Mouse (Mus musculus) spleen, adult 2 months (tissue): Measurements from ENCODE around the gene Camsap1. TPM values are rescaled to one million over a fixed set of nuclear protein-coding genes. Genes with fewer than 3 reads are reported as not detected.

ENCODE experiments used
- DNase-seq, 2 experiments: peaks; one replicate each; pipeline versions ENCODE4 v3.0.0 to v3.0.0-alpha.2; 2012 to 2021; ENCODE audit warnings: low spot score in 2 of 2, low read depth in 1 of 2
- H3K27ac ChIP-seq: fragments of 200-500 bp; 2 replicates; pipeline ENCODE4 v1.5.1; 2012; ENCODE audit warnings: low read length, inconsistent platforms; ENCODE audit not compliant: insufficient read depth
- H3K27me3 ChIP-seq: fragments of 200-500 bp; 2 replicates; pipeline ENCODE4 v1.6.1; 2012; ENCODE audit warnings: mild to moderate bottlenecking, moderate library complexity, low read length, inconsistent platforms; ENCODE audit not compliant: control insufficient read depth, insufficient read depth
- H3K36me3 ChIP-seq: fragments of 200-500 bp; 2 replicates; pipeline ENCODE4 v1.6.1; 2012; ENCODE audit warnings: mild to moderate bottlenecking, low read length, inconsistent platforms; ENCODE audit not compliant: control insufficient read depth, insufficient read depth
- H3K4me1 ChIP-seq: fragments of 200-500 bp; 2 replicates; pipeline ENCODE4 v1.6.1; 2011; ENCODE audit warnings: inconsistent platforms; ENCODE audit not compliant: control insufficient read depth, insufficient read depth, insufficient read length
- H3K4me3 ChIP-seq: fragments of 200-500 bp; 2 replicates; pipeline ENCODE4 v1.5.1; 2011; ENCODE audit warnings: mild to moderate bottlenecking, inconsistent platforms; ENCODE audit not compliant: insufficient read depth, insufficient read length; ENCODE audit errors: extremely low read depth
- CTCF ChIP-seq: fragments of 200-500 bp; IDR thresholded peaks from 2 replicates; pipeline ENCODE4 v1.5.1; 2011; ENCODE audit warnings: mild to moderate bottlenecking, inconsistent platforms; ENCODE audit not compliant: insufficient read depth, insufficient read length, insufficient replicate concordance; ENCODE audit errors: extremely low read depth
- POLR2A ChIP-seq: fragments of 200-500 bp; IDR thresholded peaks from 2 replicates; pipeline ENCODE4 v1.6.1; 2011; ENCODE audit warnings: low read depth, low read length, inconsistent platforms
- WGBS: fragments of 180-500 bp; shearing (Covaris S2); methylation state at CpG from one replicate; pipeline ENCODE4 v1.1.7; 2018; 5-methylcytosine and 5-hydroxymethylcytosine counted together
- polyA plus RNA-seq: library from polyadenylated mRNA; depleted of rRNA; stranded (reverse); fragments of >200 nt; gene quantifications from 2 replicates; pipeline ENCODE4 v1.2.3, GENCODE M21; 2012

Camsap1 gene
- polyA plus RNA-seq, 1 experiment, result 6.5 TPM

DNA sequence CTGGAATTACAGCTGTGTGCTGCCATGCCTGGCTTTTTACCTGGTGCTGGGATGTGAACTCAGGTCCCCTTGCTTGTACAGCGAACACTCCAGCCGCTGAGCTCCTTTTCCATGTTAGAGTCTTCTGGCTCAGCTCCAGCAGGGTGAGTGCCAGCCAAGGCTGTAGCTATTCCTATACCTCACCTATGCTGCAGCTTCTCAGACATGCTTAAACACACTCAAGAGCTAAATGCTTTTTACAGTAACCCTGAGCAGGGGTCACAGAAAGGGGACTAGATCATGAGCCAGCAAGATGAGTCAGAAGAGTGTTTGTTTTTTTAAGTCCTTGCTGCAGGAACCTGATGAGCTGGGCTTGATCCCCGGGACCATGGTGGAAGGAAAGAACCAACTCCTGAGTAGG, 14.6 kb upstream of the Camsap1 start:
- Histone ChIP-seq H3K36me3 (peaks cover 17% of the 10 kb centered on the region), H3K27me3 (no peaks in the 10 kb centered on the region), H3K27ac (no peak overlapping the region), H3K4me3 (no peak overlapping the region), H3K4me1 (no peaks in the 10 kb centered on the region)
- DNase-seq, result no peak
- WGBS, result 86% methylated on average over 3 of the region's 3 CpGs
- no peak for TF ChIP-seq POLR2A
- no peak for TF ChIP-seq CTCF

DNA sequence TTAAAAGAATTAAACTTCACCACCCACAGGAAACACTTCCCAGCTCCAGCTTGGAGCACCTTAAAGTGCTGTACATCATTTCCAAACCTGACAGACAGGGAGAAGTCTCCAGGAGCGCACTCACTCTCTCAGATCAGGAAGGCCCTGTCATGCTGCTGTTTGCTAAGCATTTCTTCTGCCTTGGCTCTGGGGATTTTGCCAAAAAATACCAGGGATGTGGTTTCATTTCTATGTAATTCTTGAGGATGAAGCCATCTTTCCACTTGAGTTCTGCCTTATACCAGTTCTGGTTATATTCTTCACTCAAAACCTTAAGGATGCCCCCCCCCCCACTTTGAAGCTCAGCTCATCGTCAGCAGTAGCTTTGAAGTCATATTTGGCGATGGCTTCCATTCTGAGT, 11.7 kb upstream of the Camsap1 start:
- no peak overlapping the region for H3K27ac ChIP-seq
- no peak overlapping the region for H3K4me3 ChIP-seq
- DNase-seq, result no peak
- H3K27me3 ChIP-seq, result no peaks in the 10 kb centered on the region
- no peaks in the 10 kb centered on the region for H3K4me1 ChIP-seq
- WGBS, result 91% methylated on average over 3 of the region's 3 CpGs
- TF ChIP-seq POLR2A, result no peak
- TF ChIP-seq CTCF, result no peak
- H3K36me3 ChIP-seq, result peaks cover 11% of the 10 kb centered on the region

DNA sequence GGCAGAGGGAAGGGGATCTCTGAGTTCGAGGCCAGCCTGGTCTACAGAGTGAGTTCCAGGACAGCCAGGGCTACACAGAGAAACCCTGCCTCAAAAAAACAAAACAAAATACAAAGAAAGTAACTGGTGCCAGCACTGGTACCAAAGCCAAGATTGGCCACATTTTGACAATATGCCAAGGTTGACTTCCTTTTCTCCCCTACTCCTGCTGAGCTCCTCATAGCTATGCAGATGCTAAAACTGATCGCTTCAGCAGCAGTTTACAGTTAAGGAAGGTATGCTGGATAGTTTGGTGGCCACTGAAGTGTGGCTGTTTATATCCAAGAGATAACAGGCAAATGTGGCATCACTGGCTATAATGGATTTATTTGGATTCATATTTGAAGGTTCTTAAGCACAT, 9.2 kb upstream of the Camsap1 start:
- Histone ChIP-seq H3K4me3 (no peak overlapping the region), H3K36me3 (no peaks in the 10 kb centered on the region), H3K4me1 (no peaks in the 10 kb centered on the region), H3K27me3 (no peaks in the 10 kb centered on the region), H3K27ac (no peak overlapping the region)
- 16% methylated on average over 2 of the region's 2 CpGs for WGBS
- DNase-seq, result no peak
- TF ChIP-seq CTCF, result no peak
- TF ChIP-seq POLR2A, result no peak

DNA sequence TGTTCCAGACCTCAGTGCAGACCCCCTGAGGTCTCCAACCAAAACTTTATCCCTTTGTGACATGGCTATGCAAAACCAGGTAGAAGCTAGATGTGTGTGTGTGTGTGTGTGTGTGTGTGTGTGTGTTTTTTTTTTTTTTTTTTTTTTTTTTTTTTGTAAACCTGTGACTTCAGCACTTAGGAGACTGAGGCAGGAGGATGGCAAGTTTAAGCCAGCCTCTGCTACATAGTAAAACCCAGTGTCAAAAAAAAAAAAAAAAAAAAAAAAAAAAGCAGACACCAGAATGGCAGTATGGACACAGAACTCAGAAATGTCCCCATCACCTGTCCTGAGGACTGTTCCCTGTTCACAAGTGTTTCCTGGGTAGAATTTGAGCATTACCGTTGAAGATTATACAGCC, 6.6 kb upstream of the Camsap1 start:
- WGBS, result 90% methylated on average over 1 of the region's 1 CpGs
- TF ChIP-seq POLR2A (no peak), CTCF (no peak)

DNA sequence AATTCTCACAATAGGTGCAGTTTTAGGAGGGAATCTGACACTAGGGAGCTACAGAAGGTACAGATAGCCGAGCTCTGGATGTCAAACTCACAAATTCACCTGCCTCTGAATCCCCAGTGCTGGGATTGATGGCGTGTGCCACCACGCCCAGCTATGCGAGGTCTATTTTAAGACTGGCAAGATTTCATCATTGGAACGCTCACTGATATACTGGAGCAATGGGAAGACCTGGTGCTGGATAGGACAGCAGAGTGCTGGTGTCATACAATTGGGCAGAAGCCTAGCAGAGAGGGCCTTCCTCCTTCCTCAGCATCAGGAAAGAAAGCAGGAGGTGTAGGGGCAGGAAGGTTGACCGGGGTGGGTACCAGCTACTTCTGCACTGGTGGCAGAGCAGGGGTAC, 4.7 kb upstream of the Camsap1 start:
- H3K4me1 ChIP-seq, result no peaks in the 10 kb centered on the region

More for the DNA sequence above, 6.6 kb upstream of the Camsap1 start:
- DNase-seq, result no peak
- H3K4me3 ChIP-seq, result no peak overlapping the region
- no peak overlapping the region for H3K27ac ChIP-seq
- H3K4me1 ChIP-seq, result no peaks in the 10 kb centered on the region
- H3K27me3 ChIP-seq, result no peaks in the 10 kb centered on the region
- no peaks in the 10 kb centered on the region for H3K36me3 ChIP-seq

DNA sequence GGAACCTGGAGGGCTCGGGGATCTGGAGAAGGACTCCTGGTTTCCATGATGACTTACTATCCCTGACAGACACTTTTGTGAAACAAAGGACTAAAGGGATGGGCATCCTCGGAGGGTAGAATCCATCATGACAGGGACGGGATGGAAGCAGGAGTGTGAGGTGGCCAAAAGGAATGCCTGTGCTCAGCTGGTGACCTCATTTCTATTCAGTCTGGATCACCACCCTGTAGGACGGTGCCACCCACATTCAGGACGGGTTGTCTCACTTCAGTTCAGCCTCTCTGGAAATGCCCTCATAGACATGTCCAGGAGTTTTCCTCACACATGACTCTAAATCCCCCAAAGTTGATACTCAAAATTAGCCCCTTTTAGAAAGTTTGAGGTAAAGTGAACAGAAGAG, 3.5 kb upstream of the Camsap1 start:
- H3K4me3 ChIP-seq, result no peak overlapping the region
- DNase-seq, result no peak
- 92% methylated on average over 5 of the region's 5 CpGs for WGBS
- no peaks in the 10 kb centered on the region for H3K27me3 ChIP-seq
- H3K27ac ChIP-seq, result no peak overlapping the region
- no peak for TF ChIP-seq POLR2A
- TF ChIP-seq CTCF, result no peak
- H3K36me3 ChIP-seq, result no peaks in the 10 kb centered on the region
- H3K4me1 ChIP-seq, result peaks cover 4% of the 10 kb centered on the region; the same call in 1 of the 2 replicates

More for the DNA sequence above, 4.7 kb upstream of the Camsap1 start:
- Histone ChIP-seq H3K4me3 (no peak overlapping the region), H3K27me3 (no peaks in the 10 kb centered on the region), H3K36me3 (no peaks in the 10 kb centered on the region), H3K27ac (no peak overlapping the region)
- TF ChIP-seq POLR2A, result no peak
- TF ChIP-seq CTCF, result no peak
- DNase-seq, result no peak
- WGBS, result 83% methylated on average over 6 of the region's 6 CpGs

DNA sequence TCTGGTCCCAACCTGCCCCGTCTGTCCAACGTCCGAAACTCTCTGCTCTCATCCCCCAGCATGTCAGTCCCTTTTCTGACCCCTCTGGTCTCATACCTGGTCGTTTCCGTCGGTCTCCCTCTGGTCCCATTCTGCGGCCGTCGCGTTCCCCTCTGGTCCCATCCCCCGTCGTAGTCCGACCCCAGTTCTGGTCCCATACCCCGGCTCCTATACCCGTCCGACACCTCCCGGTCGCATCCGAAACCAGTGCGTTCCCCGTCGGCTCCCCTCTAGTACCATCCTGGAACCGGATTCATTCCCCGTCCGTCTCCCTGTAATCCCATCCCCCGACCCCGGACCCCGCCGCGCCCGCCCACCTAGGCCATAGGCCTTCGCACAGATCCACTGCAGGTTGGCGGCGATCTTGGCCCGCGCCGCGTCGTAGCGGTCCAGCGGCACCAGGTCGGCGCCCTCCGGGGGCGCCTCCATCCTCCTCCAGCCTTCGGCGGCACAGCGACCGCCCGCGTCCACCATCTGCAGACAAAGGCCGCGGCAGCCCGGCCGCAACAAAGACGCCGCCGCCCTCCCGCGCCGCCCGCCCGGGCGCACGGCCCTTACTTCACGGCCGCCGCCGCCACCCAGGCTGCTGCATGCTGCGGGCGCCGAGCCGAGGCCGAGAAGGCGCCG, 523 bp downstream of the Camsap1 start:
- no peaks in the 10 kb centered on the region for H3K36me3 ChIP-seq
- no peaks in the 10 kb centered on the region for H3K27me3 ChIP-seq
- peak in 1 of 2 experiments; percentile 29 for DNase-seq
- peak overlapping the region; percentile 53 for H3K4me3 ChIP-seq
- H3K4me1 ChIP-seq, result peaks cover 4% of the 10 kb centered on the region; the same call in 1 of the 2 replicates
- TF ChIP-seq CTCF (no peak), POLR2A (no peak)
- 1% methylated on average over 75 of the region's 76 CpGs for WGBS
- no peak overlapping the region for H3K27ac ChIP-seq
